Mouse (Mus musculus) left cerebral cortex, postnatal 10 days (tissue): ENCODE results near the gene Hdhd3. TPM values are rescaled to one million over a fixed set of nuclear protein-coding genes. Genes with fewer than 3 reads are reported as not detected.
"Not testable (repeated sequence)": the region's sequence is repeated elsewhere in the genome, so short reads cannot be mapped to it uniquely, and the experiment has no call there.

ENCODE experiments used
- DNase-seq, 2 experiments: peaks; one replicate each; pipeline ENCODE4 v3.0.0; 2021 to 2022; ENCODE audit warnings: low spot score in 2 of 2, mixed read lengths in 1 of 2; ENCODE audit errors: extremely low spot score in 1 of 2
- intact Hi-C: fragments of 180-260 bp; cut with DNase I; formaldehyde crosslinking; loops from one replicate; pipeline ENCODE4 v1.15.1; 2025
- total RNA-seq, 2 experiments: library from RNA; stranded (reverse); gene quantifications; 2 replicates each; pipeline ENCODE4 v1.2.3; 2021

Gene Hdhd3
- total RNA-seq, 2 experiments from 2014 or later: 8.3 to 8.4 TPM

GRCm38 (mm10) chr4:62484928-62485327 is 18.3 kb downstream of the Hdhd3 start:
- intact Hi-C loops: no loop called here
- DNase-seq: no peak

GRCm38 (mm10) chr4:62480709-62481605 is 22.3 kb downstream of the Hdhd3 start:
- intact Hi-C loops: no loop called here
- DNase-seq: no peak

- peak in 1 of 2 experiments; percentile 51 for DNase-seq
- intact Hi-C loops: no loop called here
Measured at GRCm38 (mm10) chr4:62479937-62480708, 23.1 kb downstream of the Hdhd3 start, which contains the start of gene Bspry. Gene Bspry (plus strand): TSS chr4:62480053.

- intact Hi-C loops: not testable (repeated sequence)
Measured at GRCm38 (mm10) chr4:62479593-62479936, 23.7 kb downstream of the Hdhd3 start.

GRCm38 (mm10) chr4:62477542-62478244 is 25.6 kb downstream of the Hdhd3 start:
- no peak for DNase-seq
- intact Hi-C loops: no loop called here

More at GRCm38 (mm10) chr4:62479593-62479936, 23.7 kb downstream of the Hdhd3 start:
- DNase-seq: not testable (repeated sequence)

GRCm38 (mm10) chr4:62475793-62476192 is 27.5 kb downstream of the Hdhd3 start:
- no peak for DNase-seq
- intact Hi-C loops: no loop called here

- DNase-seq: no peak
Measured at GRCm38 (mm10) chr4:62475131-62475530, 28.1 kb downstream of the Hdhd3 start.

GRCm38 (mm10) chr4:62472071-62472470 is 31.2 kb downstream of the Hdhd3 start:
- no peak for DNase-seq
- intact Hi-C loops: no loop called here

More at GRCm38 (mm10) chr4:62475131-62475530, 28.1 kb downstream of the Hdhd3 start:
- intact Hi-C loops: no loop called here

GRCm38 (mm10) chr4:62470598-62471051 is 32.6 kb downstream of the Hdhd3 start, which contains the start of gene Wdr31:
Gene Wdr31 (minus strand): TSS chr4:62470896.
- intact Hi-C loops: no loop called here
- peak; percentile 82 to 87 for DNase-seq

- intact Hi-C loops: no loop called here
Measured at GRCm38 (mm10) chr4:62468158-62468557, 35.1 kb downstream of the Hdhd3 start.

GRCm38 (mm10) chr4:62463124-62463523 is 40.1 kb downstream of the Hdhd3 start:
- no peak for DNase-seq
- intact Hi-C loops: loop anchor here (5.0 kb wide), 1 partner anchor 34 kb away; no protein-coding TSS in a partner anchor

More at GRCm38 (mm10) chr4:62468158-62468557, 35.1 kb downstream of the Hdhd3 start:
- DNase-seq: no peak

- intact Hi-C loops: loop anchor here (5.0 kb wide), 1 partner anchor 37 kb away; no protein-coding TSS in a partner anchor
- DNase-seq: no peak
Measured at GRCm38 (mm10) chr4:62460348-62460747, 42.9 kb downstream of the Hdhd3 start.

GRCm38 (mm10) chr4:62459081-62459480 is 44.2 kb downstream of the Hdhd3 start:
- DNase-seq: peak; percentile 32 to 53
- intact Hi-C loops: loop anchor here (5.0 kb wide), 1 partner anchor 303 kb away; no protein-coding TSS in a partner anchor

GRCm38 (mm10) chr4:62454995-62455394 is 48.3 kb downstream of the Hdhd3 start:
- peak in 1 of 2 experiments; percentile 49 for DNase-seq
- intact Hi-C loops: loop anchor here (5.0 kb wide), 1 partner anchor 307 kb away; no protein-coding TSS in a partner anchor

Other genes with a start within 250 kb of the Hdhd3 start
- 1 to 10 TPM; 8.5 to 9.4 TPM for gene Slc31a2, start 240.9 kb downstream of the Hdhd3 start, total RNA-seq
- gene Fkbp15, start 142.9 kb downstream of the Hdhd3 start, total RNA-seq: 10 to 100 TPM; 37.2 to 38.8 TPM
- 10 to 100 TPM; 32.7 TPM for gene Slc31a1, start 142.7 kb downstream of the Hdhd3 start, total RNA-seq
- 10 to 100 TPM; 43.1 to 52.3 TPM for gene Cdc26, start 94.8 kb downstream of the Hdhd3 start, total RNA-seq
- 10 to 100 TPM; 13.1 to 13.7 TPM for gene Prpf4, start 94.7 kb downstream of the Hdhd3 start, total RNA-seq
- gene Rnf183, start 68.2 kb downstream of the Hdhd3 start, total RNA-seq: not detected
- gene Wdr31, start 32.6 kb downstream of the Hdhd3 start, total RNA-seq: 10 to 100 TPM; 10.4 to 12.9 TPM
- under 1 TPM; 0.32 to 0.45 TPM for gene Bspry, start 23.4 kb downstream of the Hdhd3 start, total RNA-seq
- gene Alad, start 16.5 kb upstream of the Hdhd3 start, total RNA-seq: 10 to 100 TPM; 27.3 to 30.1 TPM
- gene Pole3, start 21.6 kb upstream of the Hdhd3 start, total RNA-seq: 10 to 100 TPM; 26.2 to 27.1 TPM
- gene 4933430I17Rik, start 21.9 kb upstream of the Hdhd3 start, total RNA-seq: under 1 TPM; 0.19 to 0.26 TPM
- gene Rgs3, start 56.4 kb upstream of the Hdhd3 start, total RNA-seq: 10 to 100 TPM; 30.5 to 30.6 TPM